In the genomic region with DNA sequence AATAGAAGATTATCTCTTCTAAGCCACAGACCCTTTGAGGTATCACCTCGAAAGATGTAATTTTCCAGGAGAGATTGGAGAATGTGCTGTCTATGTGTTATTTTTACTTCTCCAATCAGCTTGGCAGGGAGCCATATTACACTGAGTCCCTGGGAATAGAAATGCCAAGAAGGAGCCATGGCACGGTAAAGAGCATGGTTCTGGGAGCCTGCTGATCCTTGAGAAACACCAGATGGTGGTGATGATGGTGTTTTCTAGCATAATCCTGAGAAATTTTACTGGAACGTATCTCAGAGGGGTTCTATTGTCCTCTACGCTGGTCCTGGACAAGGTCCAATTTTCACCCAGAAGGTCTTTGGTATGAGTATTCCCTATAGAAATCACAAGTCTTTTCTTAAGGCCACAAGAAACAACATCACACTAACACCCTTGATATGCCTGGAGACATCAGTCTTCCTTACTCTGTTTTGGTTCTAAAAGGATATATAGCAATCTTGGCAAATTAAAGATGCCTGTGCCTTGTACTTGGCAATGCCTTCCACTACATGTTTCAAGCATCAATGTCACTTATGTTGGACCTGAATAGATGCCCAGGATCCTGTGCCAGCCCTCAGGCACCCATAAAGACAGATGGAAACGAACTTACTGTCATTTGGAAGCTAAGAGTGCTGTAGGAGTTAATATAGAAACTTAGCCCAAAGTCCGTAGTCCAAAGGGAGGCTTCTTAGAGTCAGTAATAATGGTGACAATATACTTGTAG, we compare ENCODE assay signal across 16 mouse cellular contexts.
DNase-seq lines count a peak whose midpoint lies in the region; ATAC-seq and TF ChIP-seq lines count a peak whose summit lies in the region.
"Had no signal": no experiment of that assay in that cellular context is flagged by ENCODE, and none has a peak within 500 bp of the region (broad histone marks: within the 10 kb centered on the region; RNA-seq: fewer than 3 reads in every experiment).

No protein-coding gene starts in this region.

- WGBS in midbrain, embryonic 14.5 days = 73% methylated on average over 6 of the region's 6 CpGs

- H3K4me1 ChIP-seq in midbrain, embryonic 14.5 days (ENCODE audit: control insufficient read depth, insufficient read depth, low read length) = no peaks in the 10 kb centered on the region
- H3K4me1 ChIP-seq: neural tube, embryonic 12.5 days had no signal

- H3K4me3 ChIP-seq in midbrain, embryonic 14.5 days (replicated peaks; ENCODE audit: low read depth, low read length) = no peak overlapping the region
- H3K4me3 ChIP-seq: gastrocnemius, adult 2 months; neural tube, embryonic 12.5 days had no signal

- H3K4me2 ChIP-seq in midbrain, embryonic 14.5 days (ENCODE audit: low read length) = no peak overlapping the region
- H3K4me2 ChIP-seq: lung, embryonic 14.5 days; neural tube, embryonic 12.5 days had no signal

- peak; percentile 4 to 5 for DNase-seq in heart, postnatal 10 days
- no peak for DNase-seq in heart, postnatal 14 days
- DNase-seq in NIH3T3 (ENCODE audit: low read depth) = peak; percentile 4
- peak; percentile 73 for DNase-seq in brain, embryonic 14.5 days (ENCODE audit: low read depth)
- DNase-seq in cerebellum, postnatal 14 days = peak; percentile 40 to 65
- no peak for DNase-seq in midbrain, embryonic 14.5 days
- DNase-seq in adrenal gland, postnatal 10 days = no peak
- DNase-seq: embryo, embryonic 11 days; gastrocnemius, adult 2 months; heart, postnatal 4 days; liver; lung, embryonic 14.5 days had no signal

- H3K27ac ChIP-seq in midbrain, embryonic 14.5 days (replicated peaks; ENCODE audit: low read depth, low read length) = no peak overlapping the region
- H3K27ac ChIP-seq: gastrocnemius, adult 2 months; kidney, postnatal 0 days; neural tube, embryonic 12.5 days had no signal

- no peak for TF ChIP-seq POLR2A in brain, embryonic 14.5 days (IDR thresholded peaks at IDR 0.05; ENCODE audit: borderline replicate concordance, extremely low read depth, insufficient read depth, insufficient read length, poor library complexity, severe bottlenecking)

- H3K36me3 ChIP-seq in midbrain, embryonic 14.5 days (ENCODE audit: control insufficient read depth, insufficient read depth, low read length) = no peaks in the 10 kb centered on the region
- H3K36me3 ChIP-seq: neural tube, embryonic 12.5 days had no signal

- H3K9ac ChIP-seq in midbrain, embryonic 14.5 days (replicated peaks; ENCODE audit: low read length) = no peak overlapping the region
- H3K9ac ChIP-seq: lung, embryonic 14.5 days; neural tube, embryonic 12.5 days had no signal

- no peaks in the 10 kb centered on the region for H3K9me3 ChIP-seq in midbrain, embryonic 14.5 days (ENCODE audit: control insufficient read depth, low read length)
- H3K9me3 ChIP-seq: neural tube, embryonic 12.5 days had no signal

- no peaks in the 10 kb centered on the region for H3K27me3 ChIP-seq in midbrain, embryonic 14.5 days (ENCODE audit: control insufficient read depth, insufficient read depth, low read length)
- H3K27me3 ChIP-seq: neural tube, embryonic 12.5 days had no signal

- TF ChIP-seq CTCF in brain, embryonic 14.5 days (IDR thresholded peaks at IDR 0.05; ENCODE audit: borderline replicate concordance, extremely low read depth, insufficient read depth, insufficient read length) = no peak

- no peak for ATAC-seq in inflammation-experienced regulatory T-cells, adult 6 months
- ATAC-seq in midbrain, embryonic 14.5 days (ENCODE audit: low FRiP score, low TSS enrichment) = no peak
- ATAC-seq: midbrain, embryonic 16.5 days had no signal

- intact Hi-C loops in heart, postnatal 10 days (cut with DNase I) = no loop called here
- intact Hi-C loops in heart, postnatal 14 days (cut with DNase I) = no loop called here

Comparison
In these comparisons a context has a peak if more than half of its experiments do, and no peak if none do; other contexts are left out.
1. DNase-seq: peak in heart, postnatal 10 days (2 of 2), NIH3T3 (single experiment), brain, embryonic 14.5 days (single experiment) and cerebellum, postnatal 14 days (2 of 2); none in heart, postnatal 14 days (0 of 2), midbrain, embryonic 14.5 days (single experiment) and adrenal gland, postnatal 10 days (single experiment).